Mouse (Mus musculus) CH12.LX (cell line): Measurements from ENCODE around the gene Aff1. TPM values are rescaled to one million over a fixed set of nuclear protein-coding genes. Genes with fewer than 3 reads are reported as not detected.

Experiments
- DNase-seq: peaks from one replicate; pipeline ENCODE4 v3.0.0-alpha.2; 2013; ENCODE audit errors: extremely low read depth
- H3K27ac ChIP-seq: 2 replicates; pipeline ENCODE4 v1.5.1; 2012; ENCODE audit warnings: low read depth, mild to moderate bottlenecking, control low read depth, moderate library complexity; ENCODE audit not compliant: insufficient read depth
- H3K27me3 ChIP-seq: replicated peaks from 2 replicates; pipeline ENCODE3; 2012; ENCODE audit warnings: inconsistent platforms
- H3K36me3 ChIP-seq, 2 experiments: replicated peaks in 1 of 2; 2 replicates each; pipeline versions ENCODE3 to v1.6.1; 2012; ENCODE audit warnings: inconsistent platforms in 1 of 2, low read length in 1 of 2, mild to moderate bottlenecking in 1 of 2, mixed read lengths in 1 of 2, moderate library complexity in 1 of 2; ENCODE audit not compliant: control insufficient read depth in 1 of 2, insufficient read depth in 1 of 2
- H3K4me1 ChIP-seq, 2 experiments: 2 replicates each; pipeline ENCODE4 v1.6.1; 2012; ENCODE audit warnings: inconsistent platforms in 1 of 2, moderate library complexity in 1 of 2; ENCODE audit not compliant: insufficient read depth in 2 of 2, control insufficient read depth in 1 of 2
- H3K4me2 ChIP-seq: 2 replicates; pipeline ENCODE4 v1.6.1; 2012; ENCODE audit warnings: low read depth, mild to moderate bottlenecking, control low read depth; ENCODE audit not compliant: poor library complexity, insufficient read depth, severe bottlenecking
- H3K4me3 ChIP-seq, 3 experiments: fragments of 150-350 bp in 1 of 3; sonication (generic) in 1 of 3; replicated peaks in 1 of 3; 2 replicates each; pipeline versions ENCODE3 to v1.5.1; 2011 to 2012; ENCODE audit warnings: low read depth in 2 of 3, low read length in 2 of 3, mild to moderate bottlenecking in 2 of 3, moderate library complexity in 2 of 3, control low read depth in 1 of 3, improper control_type of control experiment in 1 of 3, inconsistent platforms in 1 of 3, mixed read lengths in 1 of 3; ENCODE audit not compliant: poor library complexity in 1 of 3
- H3K79me2 ChIP-seq: replicated peaks from 2 replicates; pipeline ENCODE4 v1.6.1; 2012; ENCODE audit warnings: mild to moderate bottlenecking, moderate library complexity; ENCODE audit not compliant: control insufficient read depth, poor library complexity, insufficient read depth, severe bottlenecking; ENCODE audit errors: extremely low read depth
- H3K9ac ChIP-seq: 2 replicates; pipeline ENCODE4 v1.6.1; 2012; ENCODE audit warnings: low read depth, mild to moderate bottlenecking, control low read depth, moderate library complexity; ENCODE audit not compliant: insufficient read depth
- H3K9me3 ChIP-seq: replicated peaks from 2 replicates; pipeline ENCODE3; 2012; ENCODE audit warnings: low read length, inconsistent platforms, mixed read lengths
- BHLHE40 ChIP-seq: IDR thresholded peaks from 2 replicates; pipeline ENCODE4 v1.6.1; 2011; ENCODE audit warnings: mild to moderate bottlenecking, low read depth, low read length, improper control_type of control experiment
- CHD2 ChIP-seq: IDR thresholded peaks from 2 replicates; pipeline ENCODE4 v1.6.1; 2011; ENCODE audit warnings: low read length, improper control_type of control experiment
- E2F4 ChIP-seq: IDR thresholded peaks from 2 replicates; pipeline ENCODE4 v1.6.1; 2011; ENCODE audit warnings: low read depth, low read length, improper control_type of control experiment; ENCODE audit not compliant: insufficient replicate concordance
- EP300 ChIP-seq: IDR thresholded peaks from 2 replicates; pipeline ENCODE4 v1.6.1; 2011; ENCODE audit warnings: low read length, improper control_type of control experiment
- GABPA ChIP-seq: IDR thresholded peaks from 2 replicates; pipeline ENCODE4 v1.6.1; 2012; ENCODE audit warnings: low read depth, low read length, improper control_type of control experiment, inconsistent platforms; ENCODE audit not compliant: insufficient replicate concordance
- IRF4 ChIP-seq: IDR thresholded peaks from 2 replicates; pipeline ENCODE4 v1.6.1; 2014; ENCODE audit warnings: low read depth, mild to moderate bottlenecking, inconsistent platforms, low read length, improper control_type of control experiment
- JUND ChIP-seq: conservative IDR thresholded peaks from 2 replicates; pipeline ENCODE4 v1.6.1; 2011; ENCODE audit warnings: low read depth, low read length, improper control_type of control experiment
- KAT2A ChIP-seq: IDR thresholded peaks from 2 replicates; pipeline ENCODE4 v1.6.1; 2012; ENCODE audit warnings: low read length, improper control_type of control experiment, inconsistent platforms; ENCODE audit not compliant: insufficient replicate concordance
- MAFK ChIP-seq: IDR thresholded peaks from 2 replicates; pipeline ENCODE4 v1.6.1; 2011; ENCODE audit warnings: low read length, improper control_type of control experiment; ENCODE audit not compliant: insufficient replicate concordance
- MAZ ChIP-seq: IDR thresholded peaks from 2 replicates; pipeline ENCODE4 v1.6.1; 2012; ENCODE audit warnings: low read depth, mild to moderate bottlenecking, inconsistent platforms, low read length, improper control_type of control experiment, moderate library complexity
- MEF2A ChIP-seq: IDR thresholded peaks from 2 replicates; pipeline ENCODE4 v1.6.1; 2014; ENCODE audit warnings: low read depth, mild to moderate bottlenecking, inconsistent platforms, low read length, improper control_type of control experiment, borderline replicate concordance
- MXI1 ChIP-seq: IDR thresholded peaks from 2 replicates; pipeline ENCODE4 v1.6.1; 2011; ENCODE audit warnings: mild to moderate bottlenecking, low read depth, low read length, improper control_type of control experiment
- MYC ChIP-seq: IDR thresholded peaks from 2 replicates; pipeline ENCODE4 v1.6.1; 2011; ENCODE audit warnings: low read depth, mild to moderate bottlenecking, improper control_type of control experiment, low read length
- PAX5 ChIP-seq: IDR thresholded peaks from 2 replicates; pipeline ENCODE4 v1.6.1; 2012; ENCODE audit warnings: low read length, inconsistent platforms, mixed read lengths
- RAD21 ChIP-seq: IDR thresholded peaks from 2 replicates; pipeline ENCODE4 v1.6.1; 2011; ENCODE audit warnings: low read depth, mild to moderate bottlenecking, low read length, improper control_type of control experiment, moderate library complexity
- SIN3A ChIP-seq: IDR thresholded peaks from 2 replicates; pipeline ENCODE4 v1.6.1; 2012; ENCODE audit warnings: low read length, improper control_type of control experiment, inconsistent platforms
- SMC3 ChIP-seq: IDR thresholded peaks from 2 replicates; pipeline ENCODE4 v1.6.1; 2011; ENCODE audit warnings: low read depth, low read length, improper control_type of control experiment
- TBP ChIP-seq: conservative IDR thresholded peaks from 2 replicates; pipeline ENCODE4 v1.6.1; 2011; ENCODE audit warnings: low read depth, low read length, improper control_type of control experiment
- USF1 ChIP-seq: IDR thresholded peaks from 2 replicates; pipeline ENCODE4 v1.6.1; 2014; ENCODE audit warnings: low read depth, mild to moderate bottlenecking, inconsistent platforms, low read length, improper control_type of control experiment
- ZC3H11A ChIP-seq: IDR thresholded peaks from 2 replicates; pipeline ENCODE4 v1.6.1; 2012; ENCODE audit warnings: low read depth, mild to moderate bottlenecking, inconsistent platforms, low read length, improper control_type of control experiment
- ZKSCAN1 ChIP-seq: IDR thresholded peaks from 2 replicates; pipeline ENCODE4 v1.6.1; 2012; ENCODE audit warnings: low read depth, inconsistent platforms, low read length, improper control_type of control experiment, borderline replicate concordance
- ZMIZ1 ChIP-seq: IDR thresholded peaks from 2 replicates; pipeline ENCODE4 v1.6.1; 2012; ENCODE audit warnings: low read depth, mild to moderate bottlenecking, inconsistent platforms, low read length, improper control_type of control experiment
- ZNF384 ChIP-seq: IDR thresholded peaks from 2 replicates; pipeline ENCODE4 v1.6.1; 2012; ENCODE audit warnings: low read depth, low read length, improper control_type of control experiment, inconsistent platforms
- dilution Hi-C: fragments of 300-500 bp; cut with MboI; formaldehyde crosslinking; loops from 2 replicates; pipeline ENCODE4 v1.14.3; 2020; ENCODE audit warnings: low sequenced_read_pairs; ENCODE audit not compliant: extremely low pct_unique_long_range_greater_than_20kb, extremely low pct_ligation_motif_present
- in situ Hi-C: fragments of 300-500 bp; cut with MboI; formaldehyde crosslinking; loops from 3 replicates; pipeline ENCODE4 v1.14.3; 2019; ENCODE audit warnings: low sequenced_read_pairs, low pct_ligation_motif_present, low pct_unique_long_range_greater_than_20kb, mixed read lengths
- polyA plus RNA-seq: library from polyadenylated mRNA; unstranded; fragments of >175 nt; gene quantifications from 2 replicates; pipeline ENCODE4 v1.2.1, GENCODE M21; 2012; ENCODE audit warnings: low read depth; ENCODE audit not compliant: insufficient read length
- total RNA-seq, 2 experiments: library from RNA; depleted of rRNA; stranded (reverse); fragments of 300-350 nt in 1 of 2; fragments of >200 nt in 1 of 2; gene quantifications; 2 replicates each; pipeline ENCODE4 v1.2.3; 2012 to 2014

The Aff1 gene
- total and polyA plus RNA-seq, 3 experiments, result 13.2 to 38.9 (median 21.8) TPM

DNA sequence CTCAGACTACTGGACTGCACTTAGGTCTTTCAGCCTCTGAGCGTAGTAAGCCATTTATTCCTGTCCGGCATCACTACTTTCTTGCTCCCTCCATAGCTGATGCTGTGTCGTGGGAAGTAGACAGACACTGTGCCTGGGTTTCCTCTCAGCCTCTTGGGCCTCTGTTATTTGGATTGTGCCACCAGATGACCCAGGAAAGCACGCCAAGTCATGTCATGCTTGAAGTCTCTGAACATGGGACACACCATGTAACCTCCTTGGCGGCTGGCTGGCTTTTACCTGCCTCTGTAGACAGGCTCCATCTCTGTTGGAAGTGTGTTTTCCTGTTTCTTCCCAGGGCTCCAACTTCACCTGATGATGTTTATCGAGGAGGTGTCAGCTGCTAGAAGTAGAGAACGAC is 99.6 kb downstream of the Aff1 start:
- Histone ChIP-seq H3K4me2 (no peak overlapping the region), H3K27ac (no peak overlapping the region), H3K9me3 (no peaks in the 10 kb centered on the region), H3K36me3 (peaks cover 66 to 97% of the 10 kb centered on the region in 2 experiments), H3K27me3 (no peaks in the 10 kb centered on the region), H3K79me2 (peaks cover 80% of the 10 kb centered on the region), H3K9ac (no peak overlapping the region), H3K4me3 (no peak overlapping the region), H3K4me1 (peaks cover 2 to 30% of the 10 kb centered on the region in 2 experiments; a peak in 3 of 4 replicates)
- dilution Hi-C loops (no loop called here), in situ Hi-C loops (no loop called here)
- no peak for DNase-seq
- TF ChIP-seq MAFK (no peak), IRF4 (no peak), JUND (no peak), GABPA (no peak), ZMIZ1 (no peak), ZNF384 (no peak), MAZ (no peak), ZKSCAN1 (no peak), MYC (no peak), PAX5 (no peak), KAT2A (no peak), MXI1 (no peak), ZC3H11A (no peak)
- TF ChIP-seq, all 38 proteins: peak for 0

DNA sequence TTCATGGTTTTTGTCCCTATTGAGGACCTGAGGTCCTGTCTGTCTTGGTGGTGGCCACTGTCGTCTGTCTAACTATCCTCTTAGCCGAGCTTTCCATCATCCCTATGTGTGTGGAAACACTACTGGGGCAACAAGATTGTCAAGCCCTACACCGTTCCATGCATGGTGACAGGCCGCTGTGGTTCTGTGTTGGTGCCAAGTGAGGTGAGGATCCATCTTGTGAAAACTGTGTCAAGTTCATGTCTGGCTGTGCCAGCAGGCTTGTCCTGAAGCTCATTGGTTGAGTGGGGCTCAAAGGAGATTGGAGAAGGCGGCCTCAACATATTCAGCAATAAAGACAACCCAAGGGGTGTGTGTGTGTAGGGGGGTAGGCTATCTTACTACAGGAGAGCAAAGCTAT is 102.9 kb downstream of the Aff1 start:
- in situ Hi-C loops (no loop called here), dilution Hi-C loops (no loop called here)
- Histone ChIP-seq H3K79me2 (peaks cover 83% of the 10 kb centered on the region), H3K4me2 (no peak overlapping the region), H3K9me3 (no peaks in the 10 kb centered on the region), H3K36me3 (peaks cover 61 to 94% of the 10 kb centered on the region in 2 experiments), H3K4me3 (no peak overlapping the region), H3K27ac (no peak overlapping the region), H3K27me3 (no peaks in the 10 kb centered on the region), H3K4me1 (peaks cover 2 to 40% of the 10 kb centered on the region in 2 experiments; a peak in 3 of 4 replicates)
- no peak for DNase-seq
- TF ChIP-seq CHD2 (no peak), ZKSCAN1 (no peak), MYC (no peak), SMC3 (no peak)
- TF ChIP-seq, all 38 proteins: peak for 0
- no peak overlapping the region for H3K9ac ChIP-seq

DNA sequence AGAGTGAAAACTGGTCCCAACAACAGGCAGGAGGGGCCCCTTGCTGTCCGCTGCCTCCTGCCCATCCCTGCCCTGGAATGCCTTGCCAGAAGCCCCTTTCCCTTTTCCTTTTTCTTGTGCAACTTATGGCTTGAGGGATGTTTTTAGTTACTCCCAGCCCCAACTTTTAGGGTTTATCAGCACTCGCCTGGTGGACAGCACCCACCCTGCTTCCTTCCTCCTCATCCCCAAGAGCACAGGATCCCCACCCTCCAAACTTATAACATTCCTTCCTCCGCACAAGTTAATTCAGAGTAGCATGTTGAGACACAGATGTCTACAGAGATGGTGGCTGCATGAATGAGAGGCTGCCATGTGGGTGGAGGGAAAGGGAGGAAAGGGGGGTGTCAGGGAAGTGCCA is 103.9 kb downstream of the Aff1 start:
- H3K9ac ChIP-seq, result no peak overlapping the region
- no peak for DNase-seq
- H3K36me3 ChIP-seq, result peaks cover 64 to 95% of the 10 kb centered on the region in 2 experiments
- no peak overlapping the region for H3K4me3 ChIP-seq
- peaks cover 82% of the 10 kb centered on the region for H3K79me2 ChIP-seq
- in situ Hi-C loops, result no loop called here
- no peak for TF ChIP-seq MEF2A
- no peak for TF ChIP-seq SMC3
- no peak for TF ChIP-seq USF1
- no peak for TF ChIP-seq JUND
- TF ChIP-seq E2F4, result no peak
- no peak for TF ChIP-seq PAX5
- TF ChIP-seq ZKSCAN1, result no peak
- TF ChIP-seq BHLHE40, result no peak
- TF ChIP-seq EP300, result no peak
- TF ChIP-seq ZNF384, result no peak
- no peak for TF ChIP-seq SIN3A
- TF ChIP-seq CHD2, result no peak
- no peak for TF ChIP-seq TBP
- TF ChIP-seq RAD21, result no peak
- TF ChIP-seq, all 38 proteins: peak for 0
- H3K27ac ChIP-seq, result no peak overlapping the region
- H3K9me3 ChIP-seq, result no peaks in the 10 kb centered on the region
- H3K27me3 ChIP-seq, result no peaks in the 10 kb centered on the region
- dilution Hi-C loops, result no loop called here
- peaks cover 2 to 44% of the 10 kb centered on the region in 2 experiments; a peak in 3 of 4 replicates for H3K4me1 ChIP-seq
- H3K4me2 ChIP-seq, result no peak overlapping the region
